Mouse (Mus musculus) liver, embryonic 14.5 days (tissue): ENCODE measurements around the gene Apba2.

Source experiments
- CTCF ChIP-seq: IDR thresholded peaks from 2 replicates; pipeline ENCODE4 v1.5.1; 2016; ENCODE audit warnings: antibody characterized with exemption, low read depth, control low read depth
- EP300 ChIP-seq: IDR thresholded peaks from 2 replicates; pipeline ENCODE4 v1.6.1; 2016; ENCODE audit warnings: antibody characterized with exemption, low read depth

GRCm38 (mm10) chr7:64580293-64580692, 78.8 kb downstream of the Apba2 start:
- TF ChIP-seq CTCF: no peak
- no peak for TF ChIP-seq EP300
